Mouse (Mus musculus) limb, embryonic 15.5 days (tissue): ENCODE measurements at regions not wholly inside any gene's neighbourhood (a gene's known extent, or its start where the extent isn't known, plus 50 kb on each side); places are given as distances from the start of the nearest gene placed in this dataset.

ENCODE experiments used
- ATAC-seq: fragments of 200-750 bp; cut with Nextera tagmentation; 2 replicates; pipeline ENCODE4 v1.8.0; 2017; ENCODE audit warnings: low read depth, moderate TSS enrichment; ENCODE audit not compliant: insufficient number of reproducible peaks, low FRiP score, low TSS enrichment
- H3K27ac ChIP-seq: fragments of 300-500 bp; sonication (generic); 2 replicates; pipeline ENCODE4 v1.5.1; 2015; ENCODE audit warnings: moderate library complexity, mild to moderate bottlenecking, inconsistent platforms
- H3K27me3 ChIP-seq: fragments of 300-500 bp; sonication (generic); 2 replicates; pipeline ENCODE4 v1.6.1; 2015; ENCODE audit warnings: inconsistent platforms
- H3K36me3 ChIP-seq: fragments of 300-500 bp; sonication (generic); 2 replicates; pipeline ENCODE4 v1.6.1; 2015; ENCODE audit warnings: inconsistent platforms
- H3K4me1 ChIP-seq: fragments of 300-500 bp; sonication (generic); 2 replicates; pipeline ENCODE4 v1.6.1; 2015; ENCODE audit warnings: inconsistent platforms
- H3K4me2 ChIP-seq: fragments of 300-500 bp; sonication (generic); 2 replicates; pipeline ENCODE4 v1.6.1; 2015; ENCODE audit warnings: mild to moderate bottlenecking, inconsistent platforms
- H3K4me3 ChIP-seq: fragments of 300-500 bp; sonication (generic); 2 replicates; pipeline ENCODE4 v1.5.1; 2015; ENCODE audit warnings: mild to moderate bottlenecking, inconsistent platforms
- H3K9ac ChIP-seq: fragments of 300-500 bp; sonication (generic); 2 replicates; pipeline ENCODE4 v1.6.1; 2015; ENCODE audit warnings: inconsistent platforms
- H3K9me3 ChIP-seq: fragments of 300-500 bp; sonication (generic); 2 replicates; pipeline ENCODE4 v1.6.1; 2016; ENCODE audit warnings: inconsistent platforms
- WGBS: fragments of 180-500 bp; shearing (Covaris S2); methylation state at CpG from one replicate; pipeline ENCODE4 v1.1.7; 2015; 5-methylcytosine and 5-hydroxymethylcytosine counted together

DNA sequence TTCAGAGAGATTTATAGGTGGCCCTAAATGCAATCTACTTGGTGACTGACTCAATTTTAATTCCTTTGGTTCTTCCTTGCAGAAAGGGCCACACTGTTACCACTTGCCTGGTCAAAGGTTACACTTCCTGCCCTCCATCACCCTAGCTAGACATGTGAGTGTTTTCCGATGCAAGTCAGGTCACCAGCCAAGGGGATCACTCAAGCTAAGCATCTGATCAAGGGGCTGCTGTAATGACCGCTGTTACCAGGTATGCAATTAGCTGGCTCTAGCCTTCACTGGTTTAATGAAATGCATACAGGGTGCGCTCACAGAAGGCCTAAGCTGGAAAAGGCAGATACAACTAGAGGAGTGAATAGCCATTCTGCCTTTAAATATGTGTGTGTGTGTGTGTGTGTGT, 105.1 kb downstream of the Mtx2 start:
- Histone ChIP-seq H3K27ac (no peak overlapping the region), H3K27me3 (peaks cover 23% of the 10 kb centered on the region), H3K4me2 (no peak overlapping the region), H3K9ac (no peak overlapping the region), H3K4me1 (no peaks in the 10 kb centered on the region; the same call in 1 of the 2 replicates), H3K36me3 (no peaks in the 10 kb centered on the region), H3K4me3 (no peak overlapping the region), H3K9me3 (no peaks in the 10 kb centered on the region)
- ATAC-seq, result no peak
- WGBS, result 37% methylated on average over 3 of the region's 3 CpGs

GRCm38 (mm10) chr2:74933190-74933589, 107.6 kb downstream of the Mtx2 start:
- no peak for ATAC-seq
- no peaks in the 10 kb centered on the region for H3K4me1 ChIP-seq
- no peak overlapping the region for H3K9ac ChIP-seq
- 18% methylated on average over 8 of the region's 8 CpGs for WGBS
- no peaks in the 10 kb centered on the region for H3K36me3 ChIP-seq
- no peak overlapping the region for H3K4me3 ChIP-seq
- no peaks in the 10 kb centered on the region for H3K9me3 ChIP-seq
- H3K4me2 ChIP-seq, result no peak overlapping the region
- H3K27ac ChIP-seq, result no peak overlapping the region
- H3K27me3 ChIP-seq, result peaks cover 29% of the 10 kb centered on the region

GRCm38 (mm10) chr2:74933771-74934170, 108.2 kb downstream of the Mtx2 start:
- 73% methylated on average over 1 of the region's 1 CpGs for WGBS
- no peak for ATAC-seq
- Histone ChIP-seq H3K9ac (no peak overlapping the region), H3K4me2 (no peak overlapping the region), H3K27me3 (peaks cover 27% of the 10 kb centered on the region), H3K4me3 (no peak overlapping the region), H3K27ac (no peak overlapping the region), H3K36me3 (no peaks in the 10 kb centered on the region), H3K4me1 (no peaks in the 10 kb centered on the region), H3K9me3 (no peaks in the 10 kb centered on the region)

GRCm38 (mm10) chr2:74938711-74939110, 113.1 kb downstream of the Mtx2 start:
- 56% methylated on average over 9 of the region's 9 CpGs for WGBS
- Histone ChIP-seq H3K9me3 (no peaks in the 10 kb centered on the region), H3K4me1 (no peaks in the 10 kb centered on the region), H3K9ac (no peak overlapping the region), H3K4me2 (no peak overlapping the region), H3K36me3 (no peaks in the 10 kb centered on the region), H3K27ac (no peak overlapping the region), H3K4me3 (no peak overlapping the region), H3K27me3 (0 out of 2 replicates have a peak, but pooled peaks cover 7% of the 10 kb centered on the region)
- no peak for ATAC-seq

DNA sequence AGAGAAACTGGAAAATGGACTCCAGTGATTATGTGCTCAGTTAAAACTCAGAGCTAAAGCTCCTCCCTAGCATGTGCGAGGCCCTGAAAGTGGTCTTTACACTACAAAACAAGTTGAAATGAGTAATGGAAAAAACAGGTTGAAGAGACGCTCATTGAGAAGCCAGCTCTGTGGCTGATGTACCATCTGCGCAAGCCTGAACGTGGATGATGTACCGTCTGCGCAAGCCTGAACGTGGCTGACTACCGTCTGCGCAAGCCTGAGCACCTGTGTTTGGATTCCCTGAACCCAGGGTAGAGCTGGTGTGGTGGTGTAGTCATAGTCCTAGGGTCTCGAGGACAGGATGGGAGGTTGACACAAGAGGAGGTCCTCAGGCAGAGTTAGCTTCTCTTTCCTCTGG, 116.4 kb downstream of the Mtx2 start:
- Histone ChIP-seq H3K4me1 (no peaks in the 10 kb centered on the region; the same call in 1 of the 2 replicates), H3K4me3 (no peak overlapping the region), H3K9ac (no peak overlapping the region), H3K36me3 (no peaks in the 10 kb centered on the region), H3K4me2 (no peak overlapping the region), H3K9me3 (no peaks in the 10 kb centered on the region), H3K27me3 (0 out of 2 replicates have a peak, but pooled peaks cover 4% of the 10 kb centered on the region), H3K27ac (no peak overlapping the region)
- WGBS, result 85% methylated on average over 10 of the region's 10 CpGs
- no peak for ATAC-seq

DNA sequence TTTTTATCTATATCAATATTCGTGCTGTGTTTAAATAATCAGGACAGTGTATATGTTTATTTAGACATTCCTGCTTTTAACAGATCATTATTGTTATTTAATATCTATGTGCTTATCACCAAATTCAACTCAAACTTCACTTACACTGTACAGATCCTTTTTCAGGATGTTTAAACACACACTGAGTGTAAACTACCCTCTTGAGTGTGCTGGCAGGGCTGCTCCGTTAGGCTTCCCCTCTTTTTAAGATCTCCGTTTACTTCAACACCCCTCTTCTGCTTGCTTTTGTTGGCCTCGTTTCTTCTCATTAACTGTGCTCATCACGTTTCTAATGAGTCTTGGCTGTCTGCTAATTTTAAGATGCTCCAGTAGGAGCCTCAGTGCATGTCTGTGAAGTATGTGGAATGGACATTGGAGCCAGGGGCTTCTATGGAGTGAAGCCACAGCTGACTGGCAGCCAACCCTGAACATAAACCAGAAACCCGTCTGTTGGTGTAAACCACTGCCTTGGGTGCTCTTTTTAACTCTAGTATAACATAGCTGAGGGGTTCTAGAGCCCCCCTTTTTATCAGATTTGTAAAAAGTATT, 117.1 kb downstream of the Mtx2 start:
- H3K36me3 ChIP-seq, result no peaks in the 10 kb centered on the region
- H3K9me3 ChIP-seq, result no peaks in the 10 kb centered on the region
- H3K4me3 ChIP-seq, result no peak overlapping the region
- H3K27ac ChIP-seq, result no peak overlapping the region
- no peaks in the 10 kb centered on the region; the same call in 1 of the 2 replicates for H3K4me1 ChIP-seq
- WGBS, result 47% methylated on average over 6 of the region's 6 CpGs
- H3K27me3 ChIP-seq, result 0 out of 2 replicates have a peak, but pooled peaks cover 4% of the 10 kb centered on the region
- H3K4me2 ChIP-seq, result no peak overlapping the region
- no peak overlapping the region for H3K9ac ChIP-seq
- no peak for ATAC-seq

- Histone ChIP-seq H3K4me3 (no peak overlapping the region), H3K27me3 (peaks cover 9% of the 10 kb centered on the region; the same call in 1 of the 2 replicates), H3K4me2 (no peak overlapping the region), H3K36me3 (no peaks in the 10 kb centered on the region), H3K4me1 (no peaks in the 10 kb centered on the region; the same call in 1 of the 2 replicates), H3K9ac (no peak overlapping the region), H3K9me3 (no peaks in the 10 kb centered on the region), H3K27ac (no peak overlapping the region)
- ATAC-seq, result no peak
- 53% methylated on average over 7 of the region's 7 CpGs for WGBS
These were observed 119.7 kb downstream of the Mtx2 start for GRCm38 (mm10) chr2:74945185-74945749.

GRCm38 (mm10) chr2:74951401-74952260, 126.0 kb downstream of the Mtx2 start:
- WGBS, result 56% methylated on average over 12 of the region's 12 CpGs
- Histone ChIP-seq H3K27me3 (peaks cover 10% of the 10 kb centered on the region), H3K9me3 (no peaks in the 10 kb centered on the region), H3K4me2 (no peak overlapping the region), H3K4me3 (no peak overlapping the region), H3K27ac (no peak overlapping the region), H3K9ac (no peak overlapping the region), H3K36me3 (no peaks in the 10 kb centered on the region), H3K4me1 (0 out of 2 replicates have a peak, but pooled peaks cover 4% of the 10 kb centered on the region)
- ATAC-seq, result 0 out of 2 replicates have a peak, but pooled peaks have one; percentile 48

- Histone ChIP-seq H3K36me3 (no peaks in the 10 kb centered on the region), H3K27me3 (peaks cover 9% of the 10 kb centered on the region), H3K4me1 (0 out of 2 replicates have a peak, but pooled peaks cover 4% of the 10 kb centered on the region), H3K4me3 (no peak overlapping the region), H3K9ac (no peak overlapping the region), H3K4me2 (no peak overlapping the region), H3K9me3 (no peaks in the 10 kb centered on the region), H3K27ac (no peak overlapping the region)
- WGBS, result 66% methylated on average over 9 of the region's 9 CpGs
- ATAC-seq, result no peak
These were observed 128.5 kb downstream of the Mtx2 start for GRCm38 (mm10) chr2:74954101-74954500.

GRCm38 (mm10) chr2:74955281-74956128, 129.9 kb downstream of the Mtx2 start:
- peaks cover 9% of the 10 kb centered on the region for H3K27me3 ChIP-seq
- H3K9ac ChIP-seq, result no peak overlapping the region
- H3K36me3 ChIP-seq, result no peaks in the 10 kb centered on the region
- H3K4me1 ChIP-seq, result 0 out of 2 replicates have a peak, but pooled peaks cover 4% of the 10 kb centered on the region
- ATAC-seq, result no peak
- no peak overlapping the region for H3K27ac ChIP-seq
- no peaks in the 10 kb centered on the region for H3K9me3 ChIP-seq
- 83% methylated on average over 4 of the region's 4 CpGs for WGBS
- no peak overlapping the region for H3K4me2 ChIP-seq
- no peak overlapping the region for H3K4me3 ChIP-seq

GRCm38 (mm10) chr2:74956129-74956450, 130.5 kb downstream of the Mtx2 start:
- H3K4me1 ChIP-seq, result 0 out of 2 replicates have a peak, but pooled peaks cover 4% of the 10 kb centered on the region
- no peaks in the 10 kb centered on the region for H3K36me3 ChIP-seq
- no peak overlapping the region for H3K4me3 ChIP-seq
- no peak for ATAC-seq
- no peaks in the 10 kb centered on the region for H3K9me3 ChIP-seq
- H3K27me3 ChIP-seq, result peaks cover 13% of the 10 kb centered on the region; the same call in 1 of the 2 replicates
- H3K9ac ChIP-seq, result no peak overlapping the region
- H3K4me2 ChIP-seq, result no peak overlapping the region
- no peak overlapping the region for H3K27ac ChIP-seq
- WGBS, result 96% methylated on average over 1 of the region's 1 CpGs
